Mouse (Mus musculus) lung, postnatal 0 days (tissue): ENCODE results near the gene Slco1b2. TPM values are rescaled to one million over a fixed set of nuclear protein-coding genes. Genes with fewer than 3 reads are reported as not detected.
"Not testable (repeated sequence)": the region's sequence is repeated elsewhere in the genome, so short reads cannot be mapped to it uniquely, and the experiment has no call there.

ENCODE experiments used
- ATAC-seq: fragments of 200-750 bp; cut with Nextera tagmentation; 2 replicates; pipeline ENCODE4 v1.8.0; 2017; ENCODE audit warnings: moderate library complexity
- DNase-seq: peaks from one replicate; pipeline ENCODE4 v3.0.0-alpha.2; 2016; ENCODE audit warnings: low spot score
- H3K27ac ChIP-seq: fragments of 300-500 bp; sonication (generic); 2 replicates; pipeline ENCODE4 v1.5.1; 2014; ENCODE audit warnings: antibody characterized with exemption, mild to moderate bottlenecking, low read length, mixed read lengths
- H3K27me3 ChIP-seq: fragments of 300-500 bp; sonication (generic); replicated peaks from 2 replicates; pipeline ENCODE4 v1.6.1; 2014; ENCODE audit warnings: low read length, mixed read lengths; ENCODE audit not compliant: insufficient read depth
- H3K36me3 ChIP-seq: fragments of 300-500 bp; sonication (generic); 2 replicates; pipeline ENCODE4 v1.6.1; 2014; ENCODE audit warnings: low read length, mixed read lengths; ENCODE audit not compliant: insufficient read depth
- H3K4me1 ChIP-seq: fragments of 300-500 bp; sonication (generic); 2 replicates; pipeline ENCODE4 v1.6.1; 2014; ENCODE audit warnings: antibody characterized with exemption, low read depth, low read length, mixed read lengths; ENCODE audit not compliant: insufficient read depth
- H3K4me2 ChIP-seq: fragments of 300-500 bp; sonication (generic); replicated peaks from 2 replicates; pipeline ENCODE4 v1.6.1; 2014; ENCODE audit warnings: low read depth, mild to moderate bottlenecking, low read length, moderate library complexity, mixed read lengths
- H3K4me3 ChIP-seq: fragments of 300-500 bp; sonication (generic); 2 replicates; pipeline ENCODE4 v1.5.1; 2014; ENCODE audit warnings: low read depth, low read length
- H3K9ac ChIP-seq: fragments of 300-500 bp; sonication (generic); replicated peaks from 2 replicates; pipeline ENCODE4 v1.6.1; 2014; ENCODE audit warnings: low read depth, mild to moderate bottlenecking
- H3K9me3 ChIP-seq: fragments of 300-500 bp; sonication (generic); 2 replicates; pipeline ENCODE4 v1.6.1; 2016; ENCODE audit warnings: low read length, mixed read lengths
- CTCF ChIP-seq: IDR thresholded peaks from 2 replicates; pipeline ENCODE4 v1.5.1; 2016; ENCODE audit warnings: antibody characterized with exemption, mild to moderate bottlenecking
- EP300 ChIP-seq: IDR thresholded peaks from 2 replicates; pipeline ENCODE4 v1.6.1; 2016; ENCODE audit warnings: antibody characterized with exemption, mild to moderate bottlenecking, control low read depth
- WGBS: fragments of 180-500 bp; shearing (Covaris S2); extraction: QIAGEN DNeasy Blood & Tissue Kit; methylation state at CpG from one replicate; pipeline ENCODE4 v1.1.7; 2014; 5-methylcytosine and 5-hydroxymethylcytosine counted together
- polyA plus RNA-seq: library from polyadenylated mRNA; unstranded; fragments of >200 nt; fragmentation: Nextera tagmentation; extraction: Ambion mirVana; gene quantifications from 2 replicates; pipeline ENCODE4 v1.2.1, GENCODE M21; 2015

The Slco1b2 gene
- 0.06 TPM in 1 of 2 replicates, not detected in the other for polyA plus RNA-seq

- no peak for TF ChIP-seq CTCF
- no peak for TF ChIP-seq EP300
- ATAC-seq (no peak), DNase-seq (no peak)
- no peaks in the 10 kb centered on the region for H3K27me3 ChIP-seq
- no peak within 1 kb of the TSS for H3K27ac ChIP-seq
- H3K9me3 ChIP-seq = no peaks in the 10 kb centered on the region
- H3K4me1 ChIP-seq = no peaks in the 10 kb centered on the region
- H3K9ac ChIP-seq = no peak within 1 kb of the TSS
- H3K36me3 ChIP-seq = no peaks in the 10 kb centered on the region
- WGBS = 63% methylated on average over 3 of the region's 3 CpGs
- H3K4me3 ChIP-seq = no peak within 1 kb of the TSS
- no peak within 1 kb of the TSS for H3K4me2 ChIP-seq
Measured at GRCm38 (mm10) chr6:141629291-141629690, at the start of gene Slco1b2. Gene Slco1b2 (plus strand): TSS chr6:141629518.

- Histone ChIP-seq H3K27ac (no peak overlapping the region), H3K36me3 (no peaks in the 10 kb centered on the region), H3K4me1 (no peaks in the 10 kb centered on the region), H3K27me3 (no peaks in the 10 kb centered on the region), H3K9me3 (no peaks in the 10 kb centered on the region), H3K4me2 (no peak overlapping the region), H3K9ac (no peak overlapping the region), H3K4me3 (no peak overlapping the region)
- DNase-seq (no peak), ATAC-seq (no peak)
- 79% methylated on average over 1 of the region's 1 CpGs for WGBS
- TF ChIP-seq EP300 (no peak), CTCF (no peak)
Measured at GRCm38 (mm10) chr6:141584791-141585403, 44.4 kb upstream of the Slco1b2 start.

DNA sequence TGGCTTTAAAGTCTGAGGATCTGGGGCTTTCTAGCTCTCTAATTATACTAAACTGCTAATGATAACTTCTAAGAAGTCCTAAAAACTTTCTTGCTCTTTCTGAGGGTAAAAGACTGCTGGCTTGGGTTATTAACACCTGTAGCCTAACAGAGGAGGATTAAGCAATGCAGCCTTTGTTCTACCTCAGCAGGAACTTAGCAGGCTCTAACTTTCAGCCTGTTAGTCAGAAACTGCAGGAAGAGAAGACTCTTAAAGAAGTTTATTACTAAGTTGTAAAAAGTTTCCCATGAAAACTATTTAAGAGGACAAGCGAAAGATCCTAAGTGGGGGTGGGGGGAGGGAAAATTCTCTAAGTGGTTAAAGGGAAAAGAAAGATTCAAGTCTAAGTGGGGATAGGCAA, 39.3 kb upstream of the Slco1b2 start:
- H3K4me1 ChIP-seq = no peaks in the 10 kb centered on the region
- 55% methylated on average over 1 of the region's 1 CpGs for WGBS
- no peak for DNase-seq

DNA sequence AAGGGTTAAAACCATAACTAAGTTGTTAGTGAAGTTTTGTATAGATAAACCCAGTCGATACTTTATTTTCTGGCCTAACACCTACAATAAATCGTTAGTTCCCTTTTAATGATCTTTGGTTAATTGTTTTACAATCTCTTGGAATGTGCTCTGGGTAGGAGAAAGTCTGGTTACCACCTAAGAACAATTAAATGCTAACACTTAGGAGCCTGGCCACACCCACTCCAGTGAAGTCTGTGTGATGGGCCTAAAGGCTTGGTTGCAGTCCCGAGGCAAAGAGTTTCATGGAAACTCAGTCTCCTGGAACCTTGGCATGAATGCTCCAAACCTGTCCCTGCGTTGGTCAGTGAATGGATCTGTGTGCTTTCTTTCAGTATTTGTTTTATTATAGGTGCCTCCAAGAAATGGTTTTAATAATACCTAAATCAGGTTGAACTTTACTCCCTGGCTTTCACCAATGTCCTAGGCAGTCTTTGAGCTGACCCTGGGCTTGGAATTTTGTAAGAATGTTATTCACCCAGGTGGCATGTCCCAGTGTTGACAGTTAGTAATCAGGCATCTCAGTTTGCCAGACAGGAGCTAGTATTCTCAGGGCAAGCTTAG, 38.6 kb upstream of the Slco1b2 start:
- H3K4me3 ChIP-seq, H3K4me1 ChIP-seq, H3K27ac ChIP-seq, H3K27me3 ChIP-seq, H3K4me2 ChIP-seq, ATAC-seq, H3K9ac ChIP-seq, H3K9me3 ChIP-seq, H3K36me3 ChIP-seq, DNase-seq: not testable (repeated sequence)
- WGBS = 46% methylated on average over 4 of the region's 4 CpGs

More for the DNA sequence above, 39.3 kb upstream of the Slco1b2 start:
- Histone ChIP-seq H3K4me2 (no peak overlapping the region), H3K9ac (no peak overlapping the region), H3K36me3 (no peaks in the 10 kb centered on the region), H3K27ac (no peak overlapping the region), H3K9me3 (no peaks in the 10 kb centered on the region), H3K27me3 (no peaks in the 10 kb centered on the region), H3K4me3 (no peak overlapping the region)
- TF ChIP-seq CTCF (no peak), EP300 (no peak)
- ATAC-seq = no peak

DNA sequence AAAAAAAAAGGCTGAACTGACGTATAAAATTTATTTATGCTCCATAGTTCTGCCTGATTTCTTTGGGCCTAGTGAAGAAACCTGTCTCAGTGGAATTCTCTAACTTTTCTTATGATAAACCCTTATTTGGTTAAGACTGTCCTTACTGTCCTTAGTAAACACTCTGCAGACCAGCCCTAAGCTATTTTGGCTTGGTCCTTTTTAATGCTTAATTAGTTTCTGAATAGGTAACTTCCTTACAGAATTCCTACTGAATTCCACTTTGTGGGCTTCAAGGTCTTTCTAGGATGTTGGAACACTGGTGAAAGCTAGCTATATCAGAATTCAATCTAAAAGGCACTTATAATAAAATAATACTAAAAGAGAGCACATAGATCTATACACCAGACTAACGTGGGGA, 33.2 kb upstream of the Slco1b2 start:
- 77% methylated on average over 2 of the region's 2 CpGs for WGBS
- Histone ChIP-seq H3K27ac (no peak overlapping the region), H3K9ac (no peak overlapping the region), H3K36me3 (no peaks in the 10 kb centered on the region), H3K4me3 (no peak overlapping the region), H3K27me3 (no peaks in the 10 kb centered on the region), H3K4me1 (no peaks in the 10 kb centered on the region), H3K9me3 (peaks cover 3% of the 10 kb centered on the region; the same call in 1 of the 2 replicates), H3K4me2 (no peak overlapping the region)
- TF ChIP-seq EP300 (no peak), CTCF (no peak)
- no peak for ATAC-seq
- DNase-seq = no peak

GRCm38 (mm10) chr6:141597037-141597436, 32.3 kb upstream of the Slco1b2 start:
- Histone ChIP-seq H3K36me3 (no peaks in the 10 kb centered on the region), H3K27ac (no peak overlapping the region), H3K27me3 (no peaks in the 10 kb centered on the region), H3K9me3 (peaks cover 3% of the 10 kb centered on the region; the same call in 1 of the 2 replicates), H3K9ac (no peak overlapping the region), H3K4me3 (no peak overlapping the region), H3K4me1 (no peaks in the 10 kb centered on the region), H3K4me2 (no peak overlapping the region)
- no peak for DNase-seq
- no peak for ATAC-seq
- 100% methylated on average over 2 of the region's 2 CpGs for WGBS
- TF ChIP-seq CTCF (no peak), EP300 (no peak)
